Mouse (Mus musculus) thymus, postnatal 36 days (tissue): ENCODE results near the gene Paox.
A peak's percentile ranks its signal among the peaks of the same experiment; 100 is the strongest.

Source experiments
- DNase-seq, 2 experiments: peaks; one replicate each; pipeline ENCODE4 v3.0.0; 2022; ENCODE audit warnings: mixed read lengths in 2 of 2

Paox gene

DNA sequence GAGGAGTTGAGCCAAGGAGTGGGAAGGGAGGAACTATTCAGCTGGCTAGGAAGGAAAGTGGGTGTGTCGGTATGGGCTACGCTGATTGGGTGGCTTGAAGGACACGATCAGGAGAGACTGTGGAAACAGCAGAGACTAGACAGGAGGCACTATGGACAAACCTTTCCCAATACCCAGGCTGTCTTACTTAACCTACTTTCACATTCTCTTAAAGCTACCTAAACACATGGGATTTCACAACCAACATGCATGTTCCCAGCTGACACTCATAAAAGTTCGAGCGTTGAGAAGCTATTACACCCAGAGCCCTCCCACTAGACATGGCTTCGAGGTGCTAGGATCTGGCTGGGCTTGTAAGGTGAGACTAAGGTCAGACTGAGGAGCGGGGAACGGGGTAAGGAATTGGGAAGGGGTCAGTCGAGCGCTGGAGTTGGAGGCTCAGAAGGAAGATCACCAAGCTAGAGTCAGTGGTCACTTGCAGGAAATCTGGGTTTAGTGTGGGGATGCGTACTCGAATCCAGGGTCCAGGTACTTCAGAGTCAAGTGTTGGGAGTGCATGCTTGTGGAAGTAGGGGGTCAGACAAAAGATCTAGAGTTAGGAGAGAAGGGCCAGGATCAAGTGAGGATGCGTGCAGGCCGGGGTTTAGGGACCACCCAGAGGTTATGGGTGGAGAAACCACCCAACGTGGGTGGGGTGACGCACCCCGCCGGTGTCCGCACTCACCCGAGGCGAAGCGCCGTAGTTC lies at the start of gene Paox:
Gene Paox, plus strand, starts transcription at position 217 of the 746 bp plus-strand sequence.
- peak in 1 of 2 experiments; percentile 4 for DNase-seq

DNA sequence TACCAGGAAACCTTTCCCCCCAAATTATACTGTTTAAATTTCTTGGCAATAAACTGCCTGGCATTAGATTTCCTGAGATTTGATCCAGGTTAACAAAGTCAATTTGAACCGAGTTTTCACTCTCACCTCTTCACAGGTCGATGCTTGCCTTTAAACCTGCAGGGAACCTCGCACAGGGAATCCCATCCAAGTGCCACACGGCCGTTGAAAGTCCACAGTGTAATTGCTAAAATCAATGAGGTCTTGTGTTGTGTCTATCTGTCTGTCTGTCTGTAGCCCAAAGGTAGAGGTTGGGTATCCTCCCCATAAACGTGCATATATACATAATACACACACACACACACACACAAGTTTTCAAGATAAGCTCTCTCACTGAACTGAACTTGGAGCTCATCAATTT lies 48.2 kb upstream of the Paox start:
- no peak for DNase-seq

GRCm38 (mm10) chr7:140070042-140070711 lies 45.4 kb upstream of the Paox start:
- DNase-seq = no peak

DNA sequence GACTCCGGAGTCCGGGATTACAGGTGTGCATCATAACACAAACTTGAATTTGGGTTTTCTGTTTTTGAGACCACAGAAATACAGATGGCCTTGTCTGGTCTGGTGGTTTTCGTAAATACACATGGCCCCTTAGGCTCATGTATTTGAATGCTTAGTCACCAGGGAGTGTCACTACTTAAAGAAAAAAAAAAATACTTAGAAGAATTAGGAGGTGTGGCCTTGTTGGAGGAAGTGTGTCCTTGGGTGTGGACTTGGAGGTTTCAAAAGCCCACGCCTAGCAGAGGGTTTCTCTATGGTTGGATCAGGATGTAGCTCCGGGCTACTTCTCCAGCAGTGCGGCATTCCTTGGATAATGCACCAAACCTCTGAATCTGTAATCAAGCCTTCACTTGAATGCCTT lies 37.9 kb upstream of the Paox start:
- no peak for DNase-seq

- peak; percentile 47 to 51 for DNase-seq
Measured at GRCm38 (mm10) chr7:140078711-140079110, 36.9 kb upstream of the Paox start.

DNA sequence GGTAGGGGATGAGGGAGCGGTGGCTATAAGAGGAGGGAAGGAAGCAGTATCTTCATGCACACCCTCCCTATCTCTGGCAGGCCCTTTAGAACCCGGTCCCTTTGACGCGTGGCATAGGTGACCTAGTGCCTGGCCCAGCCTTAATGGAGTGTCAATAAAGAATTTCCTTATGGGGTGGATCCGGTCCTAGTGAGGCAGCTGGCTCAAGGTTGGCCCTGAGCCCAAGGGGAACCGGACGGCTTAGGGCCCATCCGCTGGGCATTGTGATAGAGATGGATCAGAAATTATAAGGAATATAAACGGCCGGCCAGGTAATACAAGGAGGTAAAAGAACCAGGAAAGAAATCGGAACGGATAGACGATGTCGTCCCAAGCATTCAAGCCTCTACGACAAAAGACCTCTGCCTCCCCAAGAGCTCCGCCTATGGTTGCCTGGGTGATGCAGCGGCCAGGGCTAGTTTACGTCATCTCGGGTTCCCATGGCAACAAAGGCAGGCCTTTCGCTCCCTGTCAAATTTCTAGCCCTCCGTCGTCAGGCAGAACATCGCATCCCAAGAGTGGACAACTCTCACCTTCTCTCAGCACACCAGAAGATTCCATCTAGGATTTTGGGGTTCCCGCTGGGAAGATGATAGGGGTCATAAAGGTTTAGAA lies 35.0 kb upstream of the Paox start:
- DNase-seq = peak; percentile 25 to 43

DNA sequence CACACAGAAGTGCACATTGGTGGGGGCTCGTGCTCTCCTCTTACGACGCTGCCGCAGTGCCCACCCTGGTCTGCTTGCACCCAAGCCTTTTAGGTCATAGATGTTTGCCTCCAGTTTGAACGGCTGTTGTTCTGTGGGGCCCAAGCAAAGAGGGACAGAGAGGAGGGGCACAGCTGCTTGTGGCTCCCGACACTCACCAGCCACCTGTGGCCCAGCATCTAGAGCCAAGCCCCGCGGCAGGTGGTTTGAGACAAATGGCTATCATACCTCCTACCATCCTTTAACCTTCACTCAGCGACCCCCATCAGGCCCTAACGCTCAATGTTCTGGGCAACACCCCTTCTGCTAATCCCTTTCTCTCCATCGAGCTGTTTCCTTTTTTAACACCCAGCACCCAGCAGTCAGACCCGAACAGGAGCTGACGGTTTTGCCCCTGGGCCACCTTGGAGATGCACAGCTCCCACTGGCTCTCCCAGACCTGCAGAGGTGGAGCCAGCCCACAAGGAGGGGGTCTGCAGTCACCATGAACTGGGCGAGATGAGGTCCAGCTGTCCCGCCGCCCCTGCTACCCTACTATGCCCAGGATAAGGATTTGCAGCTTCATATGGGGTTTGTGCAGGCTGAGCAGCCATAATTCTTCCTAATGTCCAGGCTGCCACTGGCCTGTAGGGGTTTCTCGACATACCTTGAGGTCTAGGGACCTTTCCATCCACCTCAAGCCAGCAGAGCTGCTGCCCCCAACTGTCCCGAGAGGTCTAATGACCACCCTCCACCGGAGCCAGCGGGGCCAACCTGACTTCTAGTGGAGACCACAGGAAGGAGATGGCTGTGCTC lies 34.0 kb upstream of the Paox start:
- DNase-seq = no peak

DNA sequence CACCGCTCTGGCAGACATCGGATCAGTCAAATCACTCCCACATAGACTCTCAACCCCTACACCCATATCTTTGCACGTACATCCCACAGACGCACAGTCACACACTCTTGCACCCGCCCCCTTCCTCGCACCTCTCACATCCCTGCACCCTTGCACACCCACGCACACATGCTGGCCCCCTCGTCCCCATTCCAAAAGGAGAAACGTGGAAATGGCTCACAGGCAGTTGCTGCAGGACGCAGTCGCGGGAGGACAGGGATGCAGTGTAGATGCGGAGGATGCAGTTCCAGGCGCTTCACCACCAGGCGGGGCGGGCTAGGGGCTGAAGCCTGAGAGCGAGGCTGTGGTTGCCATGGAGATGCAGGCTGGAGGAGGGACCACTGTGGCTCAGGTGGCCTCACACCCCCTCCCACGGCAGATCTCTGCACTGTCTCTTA lies 33.3 kb upstream of the Paox start, which contains the start of gene Caly:
Gene Caly, minus strand, starts transcription at position 307 of the 437 bp plus-strand sequence.
- DNase-seq = peak; percentile 21 to 45

DNA sequence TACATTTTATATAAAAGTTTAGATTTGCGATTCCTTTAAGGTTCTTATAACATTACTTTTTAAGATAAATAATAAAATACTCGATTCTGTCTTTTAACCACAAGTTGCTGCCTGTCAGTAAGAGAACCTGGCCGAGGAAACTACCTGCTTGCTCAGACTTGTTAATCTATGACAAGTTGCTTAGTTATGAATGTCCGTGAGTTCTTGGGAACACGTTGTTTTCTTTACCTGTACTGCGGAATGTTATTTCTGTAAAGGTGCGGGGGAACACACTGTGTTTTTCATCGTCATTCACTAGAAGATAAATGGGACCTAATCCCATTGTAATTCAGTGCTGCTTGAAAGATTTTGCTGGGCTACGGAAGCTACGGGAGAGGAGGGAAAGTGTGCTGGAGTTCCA lies 25.0 kb upstream of the Paox start:
- no peak for DNase-seq

- no peak for DNase-seq
Measured at GRCm38 (mm10) chr7:140092924-140093528, 22.6 kb upstream of the Paox start, which contains the start of gene Prap1. TSS of gene Prap1 (plus strand) at chr7:140093395.

GRCm38 (mm10) chr7:140094954-140095353 lies 20.6 kb upstream of the Paox start:
- DNase-seq = no peak

GRCm38 (mm10) chr7:140095556-140095955 lies 20.0 kb upstream of the Paox start:
- no peak for DNase-seq

DNA sequence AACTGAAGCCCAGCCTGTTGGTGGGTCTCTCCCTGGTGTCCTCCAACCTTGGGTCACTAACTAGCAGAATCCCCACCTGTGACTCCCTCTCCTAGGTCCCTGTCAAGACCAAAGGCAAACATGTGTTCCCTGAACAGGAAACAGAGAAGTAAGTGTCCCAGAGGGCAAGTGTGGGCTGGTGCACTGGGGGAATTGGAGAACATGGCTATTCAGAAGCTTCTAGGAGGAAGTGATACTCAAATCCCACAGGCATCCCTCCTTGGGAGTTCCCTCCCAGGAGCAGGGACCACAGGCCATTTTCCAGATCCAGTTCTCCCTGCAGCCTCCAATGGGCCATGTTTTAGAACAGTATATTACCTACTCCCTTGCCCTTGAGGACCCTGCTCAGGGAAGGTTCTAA lies 19.5 kb upstream of the Paox start:
- DNase-seq = no peak

DNA sequence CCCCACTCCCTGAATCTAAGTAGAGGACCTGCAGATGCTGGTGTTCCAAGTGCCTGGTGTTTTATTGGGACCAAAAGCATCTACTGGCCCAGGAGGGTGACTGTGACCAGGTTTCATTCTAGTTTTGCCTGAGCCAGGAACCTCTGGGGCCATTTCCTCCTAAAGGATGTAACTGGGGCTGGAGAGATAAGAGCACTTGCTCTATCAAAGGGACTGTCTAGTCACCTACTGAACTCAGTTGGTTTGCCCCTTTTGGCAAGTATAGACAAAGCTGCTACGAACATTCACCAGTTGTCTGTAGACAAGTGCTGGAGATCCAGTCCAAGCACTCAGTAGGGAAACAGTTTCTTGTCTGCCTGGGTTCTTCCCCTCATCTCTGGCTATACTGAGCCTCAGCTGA lies 17.1 kb upstream of the Paox start:
- DNase-seq = no peak

- no peak for DNase-seq
Measured at GRCm38 (mm10) chr7:140101498-140101897, 14.1 kb upstream of the Paox start.

DNA sequence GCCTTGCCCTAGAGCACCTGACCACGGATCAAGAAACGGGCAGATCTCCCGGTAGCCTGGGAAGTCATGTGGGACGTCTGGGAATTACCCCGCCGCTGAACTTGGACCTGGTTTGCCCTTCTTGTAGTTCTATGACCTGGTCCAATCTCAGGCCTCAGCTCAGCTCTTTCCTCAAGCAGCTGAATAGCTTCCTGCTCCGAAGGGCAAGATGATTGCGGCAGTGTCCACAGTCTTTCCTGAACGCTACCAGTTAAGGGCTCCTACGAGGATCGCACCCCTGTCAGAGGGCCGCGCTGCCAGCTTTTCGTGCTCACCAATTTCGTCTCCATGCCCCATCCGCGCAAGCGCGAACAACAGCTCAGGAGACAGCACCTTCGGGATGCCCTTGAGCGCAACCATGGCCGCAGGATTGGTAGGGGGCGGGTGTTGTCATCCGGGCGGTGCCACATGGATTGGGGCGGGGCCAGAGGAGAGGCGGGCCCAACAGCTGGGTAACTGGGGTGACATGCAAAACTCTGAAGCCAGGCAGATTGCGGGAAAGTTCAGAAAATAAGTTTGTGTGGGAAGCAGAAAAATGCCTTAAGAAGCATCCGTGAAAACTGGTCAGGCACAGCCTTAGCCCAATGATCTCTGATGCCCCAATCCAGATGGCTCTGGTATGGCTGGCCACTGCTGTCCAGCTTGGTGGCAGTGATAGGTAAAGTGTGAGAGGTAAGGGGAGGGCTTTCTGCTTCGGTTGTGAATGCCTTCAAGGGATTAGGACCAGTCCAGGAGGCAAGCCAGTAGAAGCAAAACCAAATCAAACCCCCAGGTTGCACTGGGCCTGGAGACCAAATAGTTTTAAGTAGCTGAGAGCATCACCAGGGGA lies 13.4 kb upstream of the Paox start, which contains the start of gene Fuom:
Gene Fuom, minus strand, starts transcription at position 449 of the 868 bp plus-strand sequence.
- peak; percentile 84 to 87 for DNase-seq

DNA sequence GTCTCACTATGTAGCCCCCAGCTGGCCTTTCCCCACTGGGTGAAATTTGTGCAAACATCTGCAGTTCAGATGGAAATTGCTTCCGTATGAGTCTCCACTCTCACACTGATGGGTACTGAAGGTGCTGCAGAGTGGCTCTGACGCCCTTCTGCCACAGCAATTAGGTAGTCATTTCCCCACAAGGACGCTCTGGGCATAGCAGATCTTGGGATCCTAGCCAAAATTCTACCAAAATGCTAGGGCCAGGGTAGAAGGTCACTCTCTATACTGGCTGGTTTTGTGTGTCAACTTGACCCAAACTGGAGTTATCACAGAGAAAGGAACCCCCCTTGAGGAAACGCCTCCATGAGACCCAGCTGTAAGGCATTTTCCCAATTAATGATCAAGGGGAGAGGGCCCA lies 11.6 kb upstream of the Paox start:
- DNase-seq = no peak

GRCm38 (mm10) chr7:140111943-140112342 lies 3.7 kb upstream of the Paox start:
- DNase-seq = no peak

DNA sequence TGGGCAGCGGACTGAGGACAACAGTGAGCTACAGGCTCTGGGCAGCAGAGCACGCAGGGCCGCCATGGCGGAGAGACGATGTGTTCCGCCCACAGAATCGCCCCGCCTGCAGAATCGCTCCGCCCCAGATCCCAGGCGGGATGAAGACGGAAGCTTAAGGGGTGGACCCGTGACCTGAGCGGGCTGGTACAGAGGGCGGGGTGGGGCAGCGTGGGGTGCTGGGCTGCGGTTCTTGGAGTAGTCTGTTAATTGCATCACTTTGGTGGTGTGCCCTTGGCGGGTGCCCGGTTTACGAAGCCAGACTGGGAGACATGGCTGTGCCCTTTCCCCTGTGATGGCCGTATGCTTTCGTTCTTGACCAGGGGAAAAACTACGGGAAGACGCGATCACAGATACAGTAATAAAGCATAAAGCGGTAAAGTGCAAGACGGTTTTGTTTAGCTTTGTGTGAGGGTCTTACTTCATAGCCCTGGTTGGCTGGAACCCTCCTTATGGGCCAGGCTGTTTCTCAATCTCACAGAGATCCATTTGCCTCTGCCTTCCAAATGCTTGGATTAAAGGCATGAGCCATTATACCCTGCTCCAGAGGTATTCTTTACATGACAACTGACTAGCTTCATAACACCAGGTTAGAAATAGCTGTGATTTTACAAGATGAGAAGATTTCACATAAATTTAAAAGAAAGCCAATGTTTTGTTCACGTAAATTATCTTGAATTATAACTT lies 893 bp downstream of the Paox start, which contains the start of gene Echs1:
Gene Echs1, minus strand, starts transcription at position 148 of the 726 bp plus-strand sequence.
- peak; percentile 88 to 89 for DNase-seq

DNA sequence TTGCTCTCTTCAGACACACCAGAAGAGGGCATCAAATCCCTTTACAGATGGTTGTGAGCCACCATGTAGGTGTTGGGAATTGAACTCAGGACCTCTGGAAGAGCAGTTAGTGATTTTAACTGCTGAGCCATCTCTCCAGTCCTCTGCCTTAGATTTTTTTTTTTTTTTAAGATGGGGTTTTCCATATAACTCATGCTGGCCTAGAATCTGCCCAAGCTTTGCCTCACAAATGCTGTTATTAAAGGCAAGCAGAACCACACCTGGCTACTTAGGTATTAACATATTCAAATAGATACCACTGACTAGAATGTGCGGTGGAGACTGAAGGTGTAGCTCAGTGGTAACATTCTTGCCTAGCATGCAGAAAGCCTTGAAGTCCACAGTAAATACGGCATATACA lies 4.9 kb downstream of the Paox start:
- DNase-seq = no peak
